Mouse (Mus musculus) limb, embryonic 12.5 days (tissue): ENCODE data around the gene Impg1. TPM values are rescaled to one million over a fixed set of nuclear protein-coding genes. Genes with fewer than 3 reads are reported as not detected.

Experiments used
- ATAC-seq: fragments of 200-750 bp; cut with Nextera tagmentation; 2 replicates; pipeline ENCODE4 v1.8.0; 2017; ENCODE audit warnings: low read depth, moderate TSS enrichment; ENCODE audit not compliant: insufficient number of reproducible peaks, insufficient read depth, low FRiP score, low TSS enrichment
- H3K27ac ChIP-seq: fragments of 300-500 bp; sonication (generic); 2 replicates; pipeline ENCODE4 v1.5.1; 2016; ENCODE audit warnings: mild to moderate bottlenecking, moderate library complexity
- H3K27me3 ChIP-seq: fragments of 300-500 bp; sonication (generic); 2 replicates; pipeline ENCODE4 v1.6.1; 2016; ENCODE audit warnings: mild to moderate bottlenecking, moderate library complexity
- H3K36me3 ChIP-seq: fragments of 300-500 bp; sonication (generic); 2 replicates; pipeline ENCODE4 v1.6.1; 2016; ENCODE audit warnings: mild to moderate bottlenecking, moderate library complexity
- H3K4me1 ChIP-seq: fragments of 300-500 bp; sonication (generic); replicated peaks from 2 replicates; pipeline ENCODE4 v1.6.1; 2016
- H3K4me2 ChIP-seq: fragments of 300-500 bp; sonication (generic); 2 replicates; pipeline ENCODE4 v1.6.1; 2016; ENCODE audit warnings: mild to moderate bottlenecking, moderate library complexity
- H3K4me3 ChIP-seq: fragments of 300-500 bp; sonication (generic); replicated peaks from 2 replicates; pipeline ENCODE4 v1.5.1; 2016; ENCODE audit warnings: mild to moderate bottlenecking
- H3K9ac ChIP-seq: fragments of 300-500 bp; sonication (generic); replicated peaks from 2 replicates; pipeline ENCODE4 v1.6.1; 2016; ENCODE audit warnings: mild to moderate bottlenecking, moderate library complexity
- H3K9me3 ChIP-seq: fragments of 300-500 bp; sonication (generic); 2 replicates; pipeline ENCODE4 v1.6.1; 2016; ENCODE audit warnings: mild to moderate bottlenecking, moderate library complexity
- WGBS: fragments of 180-500 bp; shearing (Covaris S2); methylation state at CpG from one replicate; pipeline ENCODE4 v1.1.7; 2016; 5-methylcytosine and 5-hydroxymethylcytosine counted together
- polyA plus RNA-seq: library from polyadenylated mRNA; unstranded; fragments of >200 nt; fragmentation: Nextera tagmentation; extraction: Ambion mirVana; gene quantifications from 2 replicates; pipeline ENCODE4 v1.2.1, GENCODE M21; 2016

Gene Impg1
- polyA plus RNA-seq, 1 experiment from 2014 or later, result not detected

GRCm38 (mm10) chr9:80313610-80314009 lies 151.7 kb downstream of the Impg1 start:
- H3K27me3 ChIP-seq, result no peaks in the 10 kb centered on the region
- no peaks in the 10 kb centered on the region for H3K4me1 ChIP-seq
- H3K9me3 ChIP-seq, result no peaks in the 10 kb centered on the region
- ATAC-seq, result no peak
- no peak overlapping the region for H3K9ac ChIP-seq
- H3K27ac ChIP-seq, result no peak overlapping the region
- WGBS, result 79% methylated on average over 5 of the region's 5 CpGs
- H3K4me3 ChIP-seq, result no peak overlapping the region
- no peaks in the 10 kb centered on the region for H3K36me3 ChIP-seq
- no peak overlapping the region for H3K4me2 ChIP-seq

GRCm38 (mm10) chr9:80307629-80308028 lies 157.7 kb downstream of the Impg1 start:
- no peak for ATAC-seq
- no peaks in the 10 kb centered on the region for H3K27me3 ChIP-seq
- WGBS, result 80% methylated on average over 13 of the region's 13 CpGs

GRCm38 (mm10) chr9:80306853-80307252 lies 158.4 kb downstream of the Impg1 start:
- H3K27ac ChIP-seq, result no peak overlapping the region
- H3K27me3 ChIP-seq, result no peaks in the 10 kb centered on the region
- no peak overlapping the region for H3K4me3 ChIP-seq
- no peak overlapping the region for H3K4me2 ChIP-seq
- no peaks in the 10 kb centered on the region for H3K36me3 ChIP-seq
- H3K9me3 ChIP-seq, result no peaks in the 10 kb centered on the region
- H3K4me1 ChIP-seq, result peaks cover 3% of the 10 kb centered on the region; the same call in 1 of the 2 replicates
- H3K9ac ChIP-seq, result no peak overlapping the region
- WGBS, result 54% methylated on average over 11 of the region's 11 CpGs
- no peak for ATAC-seq

More at GRCm38 (mm10) chr9:80307629-80308028, 157.7 kb downstream of the Impg1 start:
- Histone ChIP-seq H3K9ac (no peak overlapping the region), H3K9me3 (no peaks in the 10 kb centered on the region), H3K4me2 (no peak overlapping the region), H3K36me3 (no peaks in the 10 kb centered on the region), H3K4me3 (no peak overlapping the region), H3K27ac (no peak overlapping the region), H3K4me1 (peaks cover 3% of the 10 kb centered on the region; the same call in 1 of the 2 replicates)

- no peak overlapping the region for H3K4me2 ChIP-seq
- H3K9me3 ChIP-seq, result no peaks in the 10 kb centered on the region
- no peak for ATAC-seq
- peaks cover 3% of the 10 kb centered on the region; the same call in 1 of the 2 replicates for H3K4me1 ChIP-seq
- H3K36me3 ChIP-seq, result no peaks in the 10 kb centered on the region
- no peaks in the 10 kb centered on the region for H3K27me3 ChIP-seq
- whole genome bisulfite sequencing, result 91% methylated on average over 4 of the region's 4 CpGs
- H3K9ac ChIP-seq, result no peak overlapping the region
- no peak overlapping the region for H3K27ac ChIP-seq
- H3K4me3 ChIP-seq, result no peak overlapping the region
Measured at GRCm38 (mm10) chr9:80306390-80306789, 158.9 kb downstream of the Impg1 start.

GRCm38 (mm10) chr9:80303518-80303917 lies 161.8 kb downstream of the Impg1 start:
- WGBS, result 67% methylated on average over 4 of the region's 4 CpGs
- Histone ChIP-seq H3K27ac (no peak overlapping the region), H3K4me2 (no peak overlapping the region), H3K27me3 (no peaks in the 10 kb centered on the region), H3K4me3 (no peak overlapping the region), H3K9me3 (no peaks in the 10 kb centered on the region), H3K9ac (no peak overlapping the region), H3K36me3 (no peaks in the 10 kb centered on the region), H3K4me1 (peaks cover 3% of the 10 kb centered on the region; the same call in 1 of the 2 replicates)
- ATAC-seq, result no peak

- Histone ChIP-seq H3K9ac (no peak overlapping the region), H3K4me3 (no peak overlapping the region), H3K4me1 (no peaks in the 10 kb centered on the region), H3K36me3 (no peaks in the 10 kb centered on the region), H3K4me2 (no peak overlapping the region), H3K27me3 (no peaks in the 10 kb centered on the region), H3K27ac (no peak overlapping the region), H3K9me3 (no peaks in the 10 kb centered on the region)
- no peak for ATAC-seq
- 89% methylated on average over 9 of the region's 9 CpGs for WGBS
Measured at GRCm38 (mm10) chr9:80299031-80299430, 166.2 kb downstream of the Impg1 start.

- Histone ChIP-seq H3K27ac (no peak overlapping the region), H3K4me2 (no peak overlapping the region), H3K9me3 (peaks cover 6% of the 10 kb centered on the region; the same call in 1 of the 2 replicates), H3K4me1 (no peaks in the 10 kb centered on the region), H3K36me3 (peaks cover 5% of the 10 kb centered on the region; the same call in 1 of the 2 replicates), H3K4me3 (no peak overlapping the region), H3K9ac (no peak overlapping the region), H3K27me3 (no peaks in the 10 kb centered on the region)
- WGBS, result 81% methylated on average over 4 of the region's 4 CpGs
- ATAC-seq, result no peak
Measured at GRCm38 (mm10) chr9:80296086-80296485, 169.2 kb downstream of the Impg1 start.

GRCm38 (mm10) chr9:80293056-80293584 lies 172.2 kb downstream of the Impg1 start:
- H3K27ac ChIP-seq, result no peak overlapping the region
- no peak for ATAC-seq
- no peak overlapping the region for H3K4me2 ChIP-seq
- H3K9me3 ChIP-seq, result peaks cover 6% of the 10 kb centered on the region; the same call in 1 of the 2 replicates
- H3K4me1 ChIP-seq, result no peaks in the 10 kb centered on the region
- no peak overlapping the region for H3K4me3 ChIP-seq
- peaks cover 5% of the 10 kb centered on the region; the same call in 1 of the 2 replicates for H3K36me3 ChIP-seq
- H3K27me3 ChIP-seq, result no peaks in the 10 kb centered on the region
- H3K9ac ChIP-seq, result no peak overlapping the region
- WGBS, result 65% methylated on average over 2 of the region's 2 CpGs

GRCm38 (mm10) chr9:80286845-80287244 lies 178.4 kb downstream of the Impg1 start:
- Histone ChIP-seq H3K27ac (no peak overlapping the region), H3K9me3 (peaks cover under 1% of the 10 kb centered on the region; the same call in 1 of the 2 replicates), H3K4me3 (no peak overlapping the region), H3K27me3 (no peaks in the 10 kb centered on the region), H3K4me2 (no peak overlapping the region), H3K36me3 (peaks cover under 1% of the 10 kb centered on the region; the same call in 1 of the 2 replicates), H3K9ac (no peak overlapping the region), H3K4me1 (no peaks in the 10 kb centered on the region)
- 88% methylated on average over 7 of the region's 7 CpGs for WGBS
- ATAC-seq, result no peak

GRCm38 (mm10) chr9:80284539-80285174 lies 180.6 kb downstream of the Impg1 start:
- Histone ChIP-seq H3K9ac (no peak overlapping the region), H3K27ac (no peak overlapping the region), H3K27me3 (no peaks in the 10 kb centered on the region), H3K4me1 (no peaks in the 10 kb centered on the region), H3K36me3 (no peaks in the 10 kb centered on the region), H3K4me2 (no peak overlapping the region), H3K4me3 (no peak overlapping the region), H3K9me3 (no peaks in the 10 kb centered on the region)
- WGBS, result 77% methylated on average over 2 of the region's 2 CpGs
- no peak for ATAC-seq

- Histone ChIP-seq H3K9ac (no peak overlapping the region), H3K4me3 (no peak overlapping the region), H3K27ac (no peak overlapping the region), H3K9me3 (no peaks in the 10 kb centered on the region), H3K4me1 (no peaks in the 10 kb centered on the region), H3K4me2 (no peak overlapping the region), H3K27me3 (no peaks in the 10 kb centered on the region), H3K36me3 (no peaks in the 10 kb centered on the region)
- 92% methylated on average over 3 of the region's 3 CpGs for WGBS
- ATAC-seq, result no peak
Measured at GRCm38 (mm10) chr9:80282426-80282825, 182.9 kb downstream of the Impg1 start.
